Mouse (Mus musculus): ENCODE measurements around the gene Bag3. TPM values are rescaled to one million over a fixed set of nuclear protein-coding genes. Genes with fewer than 3 reads are reported as not detected.

Bag3 gene
- polyA plus RNA-seq (2014; fragmentation: Nextera tagmentation; extraction: Ambion mirVana): 21.7 and 23.6 TPM in 2 replicates

GRCm38 (mm10) chr7:128523349-128523961, at the start of gene Bag3:
Bag3 (plus strand) TSS chr7:128523616.
- peak within 1 kb of the TSS; percentile 86 for H3K9ac ChIP-seq (ENCODE audit: low read depth, low read length)
- peak; percentile 96 for DNase-seq (ENCODE audit: low spot score)
- H3K27ac ChIP-seq (replicated peaks; ENCODE audit: low read depth, low read length): peak within 1 kb of the TSS; percentile 78
- peak; percentile 98 for ATAC-seq (ENCODE audit: low read depth)
- H3K4me2 ChIP-seq (ENCODE audit: low read depth, low read length): peak within 1 kb of the TSS; percentile 68
- H3K36me3 ChIP-seq (ENCODE audit: control insufficient read depth, insufficient read depth, low read length): no peaks in the 10 kb centered on the region
- H3K9me3 ChIP-seq (ENCODE audit: control insufficient read depth, low read length): no peaks in the 10 kb centered on the region
- under 1% methylated on average over 44 of the region's 46 CpGs for WGBS
- H3K4me1 ChIP-seq (ENCODE audit: control insufficient read depth, insufficient read depth, low read length): peaks cover 8% of the 10 kb centered on the region; the same call in 1 of the 2 replicates
- no peaks in the 10 kb centered on the region for H3K27me3 ChIP-seq (replicated peaks; ENCODE audit: control insufficient read depth, insufficient read depth, low read length)
- peak within 1 kb of the TSS; percentile 63 for H3K4me3 ChIP-seq (ENCODE audit: low read depth, low read length)

- H3K27me3 ChIP-seq (replicated peaks; ENCODE audit: control insufficient read depth, insufficient read depth, low read length): no peaks in the 10 kb centered on the region
- no peaks in the 10 kb centered on the region for H3K4me1 ChIP-seq (ENCODE audit: control insufficient read depth, insufficient read depth, low read length)
- H3K9ac ChIP-seq (ENCODE audit: low read depth, low read length): no peak overlapping the region
- H3K9me3 ChIP-seq (ENCODE audit: control insufficient read depth, low read length): peaks cover 11% of the 10 kb centered on the region
- H3K36me3 ChIP-seq (ENCODE audit: control insufficient read depth, insufficient read depth, low read length): no peaks in the 10 kb centered on the region
- no peak overlapping the region for H3K4me3 ChIP-seq (ENCODE audit: low read depth, low read length)
- DNase-seq (ENCODE audit: low spot score) (peak; percentile 61), ATAC-seq (ENCODE audit: low read depth) (peak; percentile 72; the same call in 1 of the 2 replicates)
- peak overlapping the region; percentile 35 for H3K4me2 ChIP-seq (ENCODE audit: low read depth, low read length)
- H3K27ac ChIP-seq (replicated peaks; ENCODE audit: low read depth, low read length): no peak overlapping the region
- 52% methylated on average over 10 of the region's 10 CpGs for WGBS
These were observed 49.1 kb upstream of the Bag3 start for GRCm38 (mm10) chr7:128474322-128474721.

- H3K4me3 ChIP-seq (ENCODE audit: low read depth, low read length): no peak overlapping the region
- ATAC-seq (ENCODE audit: low read depth): no peak
- WGBS: 92% methylated on average over 3 of the region's 3 CpGs
- H3K4me1 ChIP-seq (ENCODE audit: control insufficient read depth, insufficient read depth, low read length): no peaks in the 10 kb centered on the region
- H3K36me3 ChIP-seq (ENCODE audit: control insufficient read depth, insufficient read depth, low read length): no peaks in the 10 kb centered on the region
- H3K9me3 ChIP-seq (ENCODE audit: control insufficient read depth, low read length): peaks cover 26% of the 10 kb centered on the region; the same call in 1 of the 2 replicates
- no peak for DNase-seq (ENCODE audit: low spot score)
- no peak overlapping the region for H3K9ac ChIP-seq (ENCODE audit: low read depth, low read length)
- H3K27me3 ChIP-seq (replicated peaks; ENCODE audit: control insufficient read depth, insufficient read depth, low read length): no peaks in the 10 kb centered on the region
- no peak overlapping the region for H3K27ac ChIP-seq (replicated peaks; ENCODE audit: low read depth, low read length)
- H3K4me2 ChIP-seq (ENCODE audit: low read depth, low read length): no peak overlapping the region
These were observed 34.4 kb upstream of the Bag3 start for GRCm38 (mm10) chr7:128488986-128489385.

GRCm38 (mm10) chr7:128494546-128494945, 28.9 kb upstream of the Bag3 start:
- Histone ChIP-seq H3K9me3 (ENCODE audit: control insufficient read depth, low read length) (no peaks in the 10 kb centered on the region), H3K36me3 (ENCODE audit: control insufficient read depth, insufficient read depth, low read length) (no peaks in the 10 kb centered on the region), H3K4me1 (ENCODE audit: control insufficient read depth, insufficient read depth, low read length) (no peaks in the 10 kb centered on the region), H3K27me3 (replicated peaks; ENCODE audit: control insufficient read depth, insufficient read depth, low read length) (no peaks in the 10 kb centered on the region), H3K9ac (ENCODE audit: low read depth, low read length) (no peak overlapping the region), H3K4me3 (ENCODE audit: low read depth, low read length) (no peak overlapping the region), H3K27ac (replicated peaks; ENCODE audit: low read depth, low read length) (no peak overlapping the region), H3K4me2 (ENCODE audit: low read depth, low read length) (no peak overlapping the region)
- 87% methylated on average over 5 of the region's 5 CpGs for WGBS
- no peak for ATAC-seq (ENCODE audit: low read depth)
- DNase-seq (ENCODE audit: low spot score): no peak

- no peak overlapping the region for H3K4me3 ChIP-seq (ENCODE audit: low read depth, low read length)
- no peaks in the 10 kb centered on the region for H3K27me3 ChIP-seq (replicated peaks; ENCODE audit: control insufficient read depth, insufficient read depth, low read length)
- H3K4me1 ChIP-seq (ENCODE audit: control insufficient read depth, insufficient read depth, low read length): no peaks in the 10 kb centered on the region
- 76% methylated on average over 6 of the region's 6 CpGs for WGBS
- DNase-seq (ENCODE audit: low spot score) (no peak), ATAC-seq (ENCODE audit: low read depth) (no peak)
- H3K36me3 ChIP-seq (ENCODE audit: control insufficient read depth, insufficient read depth, low read length): no peaks in the 10 kb centered on the region
- H3K9me3 ChIP-seq (ENCODE audit: control insufficient read depth, low read length): no peaks in the 10 kb centered on the region
- no peak overlapping the region for H3K4me2 ChIP-seq (ENCODE audit: low read depth, low read length)
- no peak overlapping the region for H3K27ac ChIP-seq (replicated peaks; ENCODE audit: low read depth, low read length)
- H3K9ac ChIP-seq (ENCODE audit: low read depth, low read length): no peak overlapping the region
These were observed 23.6 kb upstream of the Bag3 start for GRCm38 (mm10) chr7:128499801-128500200.

GRCm38 (mm10) chr7:128504091-128504490, 19.3 kb upstream of the Bag3 start:
- H3K27ac ChIP-seq (replicated peaks; ENCODE audit: low read depth, low read length): no peak overlapping the region
- no peak overlapping the region for H3K4me2 ChIP-seq (ENCODE audit: low read depth, low read length)
- DNase-seq (ENCODE audit: low spot score) (no peak), ATAC-seq (ENCODE audit: low read depth) (no peak)
- no peak overlapping the region for H3K9ac ChIP-seq (ENCODE audit: low read depth, low read length)
- 81% methylated on average over 6 of the region's 6 CpGs for WGBS
- H3K36me3 ChIP-seq (ENCODE audit: control insufficient read depth, insufficient read depth, low read length): no peaks in the 10 kb centered on the region
- no peaks in the 10 kb centered on the region for H3K27me3 ChIP-seq (replicated peaks; ENCODE audit: control insufficient read depth, insufficient read depth, low read length)
- H3K9me3 ChIP-seq (ENCODE audit: control insufficient read depth, low read length): no peaks in the 10 kb centered on the region
- H3K4me1 ChIP-seq (ENCODE audit: control insufficient read depth, insufficient read depth, low read length): no peaks in the 10 kb centered on the region
- no peak overlapping the region for H3K4me3 ChIP-seq (ENCODE audit: low read depth, low read length)

GRCm38 (mm10) chr7:128511936-128512335, 11.5 kb upstream of the Bag3 start:
- H3K4me1 ChIP-seq (ENCODE audit: control insufficient read depth, insufficient read depth, low read length): 0 out of 2 replicates have a peak, but pooled peaks cover 3% of the 10 kb centered on the region
- H3K36me3 ChIP-seq (ENCODE audit: control insufficient read depth, insufficient read depth, low read length): no peaks in the 10 kb centered on the region
- 83% methylated on average over 5 of the region's 5 CpGs for WGBS
- no peaks in the 10 kb centered on the region for H3K27me3 ChIP-seq (replicated peaks; ENCODE audit: control insufficient read depth, insufficient read depth, low read length)
- no peak overlapping the region for H3K9ac ChIP-seq (ENCODE audit: low read depth, low read length)
- ATAC-seq (ENCODE audit: low read depth) (no peak), DNase-seq (ENCODE audit: low spot score) (no peak)
- H3K4me3 ChIP-seq (ENCODE audit: low read depth, low read length): no peak overlapping the region
- H3K9me3 ChIP-seq (ENCODE audit: control insufficient read depth, low read length): no peaks in the 10 kb centered on the region
- no peak overlapping the region for H3K4me2 ChIP-seq (ENCODE audit: low read depth, low read length)
- H3K27ac ChIP-seq (replicated peaks; ENCODE audit: low read depth, low read length): no peak overlapping the region

GRCm38 (mm10) chr7:128513512-128513911, 9.9 kb upstream of the Bag3 start:
- ATAC-seq (ENCODE audit: low read depth): no peak

GRCm38 (mm10) chr7:128514341-128514740, 9.1 kb upstream of the Bag3 start:
- ATAC-seq (ENCODE audit: low read depth) (no peak), DNase-seq (ENCODE audit: low spot score) (no peak)
- Histone ChIP-seq H3K4me2 (ENCODE audit: low read depth, low read length) (no peak overlapping the region), H3K4me1 (ENCODE audit: control insufficient read depth, insufficient read depth, low read length) (0 out of 2 replicates have a peak, but pooled peaks cover 3% of the 10 kb centered on the region), H3K27me3 (replicated peaks; ENCODE audit: control insufficient read depth, insufficient read depth, low read length) (no peaks in the 10 kb centered on the region), H3K9me3 (ENCODE audit: control insufficient read depth, low read length) (no peaks in the 10 kb centered on the region), H3K9ac (ENCODE audit: low read depth, low read length) (no peak overlapping the region), H3K27ac (replicated peaks; ENCODE audit: low read depth, low read length) (no peak overlapping the region), H3K4me3 (ENCODE audit: low read depth, low read length) (no peak overlapping the region), H3K36me3 (ENCODE audit: control insufficient read depth, insufficient read depth, low read length) (no peaks in the 10 kb centered on the region)
- 40% methylated on average over 4 of the region's 4 CpGs for WGBS

More at GRCm38 (mm10) chr7:128513512-128513911, 9.9 kb upstream of the Bag3 start:
- Histone ChIP-seq H3K27ac (replicated peaks; ENCODE audit: low read depth, low read length) (no peak overlapping the region), H3K36me3 (ENCODE audit: control insufficient read depth, insufficient read depth, low read length) (no peaks in the 10 kb centered on the region), H3K4me2 (ENCODE audit: low read depth, low read length) (no peak overlapping the region), H3K9ac (ENCODE audit: low read depth, low read length) (no peak overlapping the region; the same call in 1 of the 2 replicates), H3K9me3 (ENCODE audit: control insufficient read depth, low read length) (no peaks in the 10 kb centered on the region), H3K27me3 (replicated peaks; ENCODE audit: control insufficient read depth, insufficient read depth, low read length) (no peaks in the 10 kb centered on the region), H3K4me3 (ENCODE audit: low read depth, low read length) (no peak overlapping the region), H3K4me1 (ENCODE audit: control insufficient read depth, insufficient read depth, low read length) (0 out of 2 replicates have a peak, but pooled peaks cover 3% of the 10 kb centered on the region)
- DNase-seq (ENCODE audit: low spot score): no peak
- 32% methylated on average over 7 of the region's 7 CpGs for WGBS
